Mouse (Mus musculus): Measurements from ENCODE around the gene Lat. TPM values are rescaled to one million over a fixed set of nuclear protein-coding genes. Genes with fewer than 3 reads are reported as not detected.
"Not testable (repeated sequence)": the region's sequence is repeated elsewhere in the genome, so short reads cannot be mapped to it uniquely, and the experiment has no call there.

Gene Lat
- 3.4 and 3.8 TPM in 2 replicates for polyA plus RNA-seq (2016; fragmentation: Nextera tagmentation; extraction: Ambion mirVana)

- Histone ChIP-seq H3K27me3 (replicated peaks) (no peaks in the 10 kb centered on the region), H3K4me3 (0 out of 2 replicates have a peak within 1 kb of the TSS, but pooled peaks have one; percentile 1), H3K36me3 (peaks cover 55% of the 10 kb centered on the region), H3K9ac (0 out of 2 replicates have a peak within 1 kb of the TSS, but pooled peaks have one; percentile 12), H3K4me2 (peak within 1 kb of the TSS; percentile 24), H3K9me3 (replicated peaks) (no peaks in the 10 kb centered on the region), H3K27ac (ENCODE audit: poor library complexity, severe bottlenecking) (no peak within 1 kb of the TSS), H3K4me1 (replicated peaks) (peaks cover 11% of the 10 kb centered on the region)
- WGBS = 53% methylated on average over 13 of the region's 13 CpGs
- 0 out of 2 replicates have a peak, but pooled peaks have one; percentile 22 for ATAC-seq (ENCODE audit: insufficient number of reproducible peaks, low FRiP score)
These were observed at the start of gene Lat for GRCm38 (mm10) chr7:126369393-126369792. Gene Lat, minus strand, starts transcription at chr7:126369570.

- no peaks in the 10 kb centered on the region for H3K36me3 ChIP-seq
- H3K9ac ChIP-seq = no peak overlapping the region
- no peak overlapping the region for H3K4me2 ChIP-seq
- no peaks in the 10 kb centered on the region for H3K4me1 ChIP-seq (replicated peaks)
- H3K27me3 ChIP-seq (replicated peaks) = peaks cover 5% of the 10 kb centered on the region
- ATAC-seq (ENCODE audit: insufficient number of reproducible peaks, low FRiP score) = no peak
- H3K4me3 ChIP-seq = no peak overlapping the region
- WGBS = 43% methylated on average over 3 of the region's 3 CpGs
- peaks cover 3% of the 10 kb centered on the region; the same call in 1 of the 2 replicates for H3K9me3 ChIP-seq (replicated peaks)
- H3K27ac ChIP-seq (ENCODE audit: poor library complexity, severe bottlenecking) = no peak overlapping the region
These were observed 49.1 kb upstream of the Lat start for GRCm38 (mm10) chr7:126418496-126418895.

GRCm38 (mm10) chr7:126417606-126418005, 48.2 kb upstream of the Lat start:
- peaks cover 3% of the 10 kb centered on the region; the same call in 1 of the 2 replicates for H3K9me3 ChIP-seq (replicated peaks)
- H3K4me3 ChIP-seq = no peak overlapping the region
- no peak for ATAC-seq (ENCODE audit: insufficient number of reproducible peaks, low FRiP score)
- H3K4me1 ChIP-seq (replicated peaks) = no peaks in the 10 kb centered on the region
- H3K27me3 ChIP-seq (replicated peaks) = peaks cover 7% of the 10 kb centered on the region
- H3K4me2 ChIP-seq = no peak overlapping the region
- H3K9ac ChIP-seq = no peak overlapping the region
- no peak overlapping the region for H3K27ac ChIP-seq (ENCODE audit: poor library complexity, severe bottlenecking)
- H3K36me3 ChIP-seq = no peaks in the 10 kb centered on the region
- WGBS = 78% methylated on average over 4 of the region's 4 CpGs

GRCm38 (mm10) chr7:126417045-126417444, 47.7 kb upstream of the Lat start:
- Histone ChIP-seq H3K9me3 (replicated peaks) (peaks cover 3% of the 10 kb centered on the region; the same call in 1 of the 2 replicates), H3K9ac (no peak overlapping the region), H3K27me3 (replicated peaks) (peaks cover 8% of the 10 kb centered on the region), H3K4me2 (no peak overlapping the region), H3K27ac (ENCODE audit: poor library complexity, severe bottlenecking) (no peak overlapping the region), H3K4me3 (no peak overlapping the region), H3K4me1 (replicated peaks) (no peaks in the 10 kb centered on the region), H3K36me3 (no peaks in the 10 kb centered on the region)
- ATAC-seq (ENCODE audit: insufficient number of reproducible peaks, low FRiP score) = no peak
- 49% methylated on average over 8 of the region's 8 CpGs for WGBS

GRCm38 (mm10) chr7:126416615-126417014, 47.2 kb upstream of the Lat start:
- H3K4me3 ChIP-seq = no peak overlapping the region
- H3K9ac ChIP-seq = no peak overlapping the region
- H3K4me1 ChIP-seq (replicated peaks) = no peaks in the 10 kb centered on the region
- H3K4me2 ChIP-seq = no peak overlapping the region
- 49% methylated on average over 2 of the region's 2 CpGs for WGBS
- H3K27me3 ChIP-seq (replicated peaks) = peaks cover 10% of the 10 kb centered on the region
- no peaks in the 10 kb centered on the region for H3K36me3 ChIP-seq
- H3K9me3 ChIP-seq (replicated peaks) = no peaks in the 10 kb centered on the region
- ATAC-seq (ENCODE audit: insufficient number of reproducible peaks, low FRiP score) = no peak
- H3K27ac ChIP-seq (ENCODE audit: poor library complexity, severe bottlenecking) = no peak overlapping the region

GRCm38 (mm10) chr7:126414725-126415124, 45.4 kb upstream of the Lat start, which contains the start of gene Cd19:
Gene Cd19, minus strand, starts transcription at chr7:126414889.
- WGBS = 85% methylated on average over 6 of the region's 6 CpGs

GRCm38 (mm10) chr7:126411061-126411460, 41.7 kb upstream of the Lat start:
- H3K27ac ChIP-seq (ENCODE audit: poor library complexity, severe bottlenecking) = no peak overlapping the region
- peaks cover 22% of the 10 kb centered on the region for H3K27me3 ChIP-seq (replicated peaks)
- no peaks in the 10 kb centered on the region for H3K9me3 ChIP-seq (replicated peaks)
- 87% methylated on average over 4 of the region's 4 CpGs for WGBS
- no peak overlapping the region for H3K9ac ChIP-seq
- H3K4me1 ChIP-seq (replicated peaks) = no peaks in the 10 kb centered on the region
- no peak overlapping the region for H3K4me3 ChIP-seq
- H3K4me2 ChIP-seq = no peak overlapping the region
- no peaks in the 10 kb centered on the region for H3K36me3 ChIP-seq
- no peak for ATAC-seq (ENCODE audit: insufficient number of reproducible peaks, low FRiP score)

More at GRCm38 (mm10) chr7:126414725-126415124, 45.4 kb upstream of the Lat start, which contains the start of gene Cd19:
- no peak for ATAC-seq (ENCODE audit: insufficient number of reproducible peaks, low FRiP score)
- no peaks in the 10 kb centered on the region for H3K4me1 ChIP-seq (replicated peaks)
- no peaks in the 10 kb centered on the region for H3K9me3 ChIP-seq (replicated peaks)
- no peak within 1 kb of the TSS for H3K4me3 ChIP-seq
- no peak within 1 kb of the TSS for H3K9ac ChIP-seq
- H3K4me2 ChIP-seq = no peak within 1 kb of the TSS
- H3K27ac ChIP-seq (ENCODE audit: poor library complexity, severe bottlenecking) = no peak within 1 kb of the TSS
- peaks cover 19% of the 10 kb centered on the region for H3K27me3 ChIP-seq (replicated peaks)
- no peaks in the 10 kb centered on the region for H3K36me3 ChIP-seq

- Histone ChIP-seq H3K9me3 (replicated peaks) (no peaks in the 10 kb centered on the region), H3K4me3 (no peak overlapping the region), H3K36me3 (no peaks in the 10 kb centered on the region), H3K4me1 (replicated peaks) (no peaks in the 10 kb centered on the region), H3K27ac (ENCODE audit: poor library complexity, severe bottlenecking) (no peak overlapping the region), H3K4me2 (no peak overlapping the region), H3K9ac (no peak overlapping the region), H3K27me3 (replicated peaks) (peaks cover 17% of the 10 kb centered on the region; the same call in 1 of the 2 replicates)
- no peak for ATAC-seq (ENCODE audit: insufficient number of reproducible peaks, low FRiP score)
- WGBS = 78% methylated on average over 2 of the region's 2 CpGs
These were observed 39.3 kb upstream of the Lat start for GRCm38 (mm10) chr7:126408686-126409085.

GRCm38 (mm10) chr7:126402518-126402917, 33.1 kb upstream of the Lat start:
- ATAC-seq (ENCODE audit: insufficient number of reproducible peaks, low FRiP score); H3K9ac ChIP-seq; H3K36me3 ChIP-seq; H3K4me3 ChIP-seq; H3K27ac ChIP-seq (ENCODE audit: poor library complexity, severe bottlenecking); H3K9me3 ChIP-seq (replicated peaks); H3K27me3 ChIP-seq (replicated peaks); H3K4me2 ChIP-seq; H3K4me1 ChIP-seq (replicated peaks): not testable (repeated sequence)
- WGBS = 75% methylated on average over 8 of the region's 8 CpGs

GRCm38 (mm10) chr7:126399548-126399947, 30.2 kb upstream of the Lat start:
- Histone ChIP-seq H3K4me3 (no peak overlapping the region), H3K9me3 (replicated peaks) (no peaks in the 10 kb centered on the region), H3K4me1 (replicated peaks) (peaks cover 15% of the 10 kb centered on the region), H3K27ac (ENCODE audit: poor library complexity, severe bottlenecking) (no peak overlapping the region), H3K36me3 (no peaks in the 10 kb centered on the region), H3K4me2 (no peak overlapping the region), H3K27me3 (replicated peaks) (no peaks in the 10 kb centered on the region), H3K9ac (no peak overlapping the region)
- WGBS = 13% methylated on average over 5 of the region's 5 CpGs
- no peak for ATAC-seq (ENCODE audit: insufficient number of reproducible peaks, low FRiP score)

GRCm38 (mm10) chr7:126397822-126398221, 28.5 kb upstream of the Lat start:
- Histone ChIP-seq H3K9me3 (replicated peaks) (no peaks in the 10 kb centered on the region), H3K4me3 (no peak overlapping the region), H3K36me3 (peaks cover 3% of the 10 kb centered on the region; the same call in 1 of the 2 replicates), H3K27me3 (replicated peaks) (no peaks in the 10 kb centered on the region), H3K9ac (no peak overlapping the region), H3K4me1 (replicated peaks) (peaks cover 15% of the 10 kb centered on the region), H3K27ac (ENCODE audit: poor library complexity, severe bottlenecking) (no peak overlapping the region), H3K4me2 (no peak overlapping the region)
- WGBS = 84% methylated on average over 4 of the region's 4 CpGs
- no peak for ATAC-seq (ENCODE audit: insufficient number of reproducible peaks, low FRiP score)

GRCm38 (mm10) chr7:126397221-126397620, 27.9 kb upstream of the Lat start:
- Histone ChIP-seq H3K36me3 (peaks cover 3% of the 10 kb centered on the region; the same call in 1 of the 2 replicates), H3K4me1 (replicated peaks) (peaks cover 15% of the 10 kb centered on the region), H3K9me3 (replicated peaks) (no peaks in the 10 kb centered on the region), H3K27ac (ENCODE audit: poor library complexity, severe bottlenecking) (no peak overlapping the region), H3K27me3 (replicated peaks) (no peaks in the 10 kb centered on the region), H3K4me3 (peak overlapping the region; percentile 17), H3K9ac (no peak overlapping the region), H3K4me2 (peak overlapping the region; percentile 45)
- WGBS = 34% methylated on average over 6 of the region's 6 CpGs
- no peak for ATAC-seq (ENCODE audit: insufficient number of reproducible peaks, low FRiP score)
